Mouse (Mus musculus): ENCODE data around the gene Arsb. TPM values are rescaled to one million over a fixed set of nuclear protein-coding genes. Genes with fewer than 3 reads are reported as not detected.

Gene Arsb
- total and polyA plus RNA-seq, 2 experiments: 7.3 to 19.1 TPM

DNA sequence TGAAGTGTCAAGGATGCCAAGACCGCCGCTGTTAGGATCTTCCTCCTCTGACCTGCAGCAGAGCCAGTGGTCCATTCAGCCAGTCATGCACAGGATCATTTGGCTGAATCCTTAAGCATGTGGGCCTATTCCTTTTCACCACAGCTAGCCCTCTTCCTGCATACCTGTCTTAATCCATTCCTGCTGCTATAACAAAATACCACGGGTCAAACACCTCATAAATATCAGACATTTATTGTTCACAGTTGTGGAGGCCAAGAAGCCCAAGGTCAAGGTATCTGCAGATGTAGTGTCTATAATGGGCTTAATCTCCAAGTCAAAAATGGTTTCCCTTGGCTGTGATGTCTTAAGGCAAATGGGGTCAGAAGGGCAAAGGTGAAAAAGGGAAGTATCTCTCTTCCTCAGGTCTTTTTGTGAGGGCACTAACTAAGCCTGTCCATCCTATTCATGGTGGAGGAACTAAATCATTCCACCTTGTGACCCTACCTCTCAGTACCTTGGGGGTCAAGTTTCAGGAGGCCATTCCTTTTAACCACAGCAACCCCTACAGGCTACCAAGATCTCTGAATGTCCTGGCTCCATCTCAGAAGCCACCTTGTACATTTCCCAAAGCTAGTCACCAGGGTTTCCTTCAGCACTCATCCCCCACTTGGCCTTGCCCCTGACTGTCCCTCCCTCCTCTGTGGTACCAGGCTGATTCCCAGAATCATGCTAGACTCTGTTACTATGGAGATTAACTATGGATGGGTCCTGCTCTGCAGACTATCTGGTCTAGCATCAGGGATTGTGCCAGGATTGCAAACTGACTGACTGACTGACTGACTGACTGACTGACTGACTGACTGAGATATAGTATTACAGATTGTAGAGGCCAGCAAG, 128.2 kb downstream of the Arsb start:
- H3K4me3 ChIP-seq (ENCODE audit: insufficient read depth, low read depth, low read length): no peak overlapping the region
- no peak overlapping the region for H3K9ac ChIP-seq (ENCODE audit: low read depth, low read length)
- TF ChIP-seq CTCF (IDR thresholded peaks at IDR 0.05; ENCODE audit: low read depth, low read length): no peak
- no peak for TF ChIP-seq POLR2A (IDR thresholded peaks at IDR 0.05; ENCODE audit: extremely low read depth, insufficient read depth, low read length)
- H3K79me2 ChIP-seq (ENCODE audit: control insufficient read depth, insufficient read depth, low read length): no peaks in the 10 kb centered on the region
- H3K27ac ChIP-seq (replicated peaks; ENCODE audit: insufficient read depth, low read depth, low read length): no peak overlapping the region
- no peaks in the 10 kb centered on the region for H3K27me3 ChIP-seq (ENCODE audit: control insufficient read depth, insufficient read depth, low read length)
- WGBS: 94% methylated on average over 3 of the region's 3 CpGs
- DNase-seq (ENCODE audit: extremely low read depth, low read depth, low spot score): no peak
- H3K36me3 ChIP-seq (ENCODE audit: control insufficient read depth, insufficient read depth, low read length): no peaks in the 10 kb centered on the region
- no peaks in the 10 kb centered on the region for H3K4me1 ChIP-seq (ENCODE audit: control insufficient read depth, insufficient read depth, low read length)

DNA sequence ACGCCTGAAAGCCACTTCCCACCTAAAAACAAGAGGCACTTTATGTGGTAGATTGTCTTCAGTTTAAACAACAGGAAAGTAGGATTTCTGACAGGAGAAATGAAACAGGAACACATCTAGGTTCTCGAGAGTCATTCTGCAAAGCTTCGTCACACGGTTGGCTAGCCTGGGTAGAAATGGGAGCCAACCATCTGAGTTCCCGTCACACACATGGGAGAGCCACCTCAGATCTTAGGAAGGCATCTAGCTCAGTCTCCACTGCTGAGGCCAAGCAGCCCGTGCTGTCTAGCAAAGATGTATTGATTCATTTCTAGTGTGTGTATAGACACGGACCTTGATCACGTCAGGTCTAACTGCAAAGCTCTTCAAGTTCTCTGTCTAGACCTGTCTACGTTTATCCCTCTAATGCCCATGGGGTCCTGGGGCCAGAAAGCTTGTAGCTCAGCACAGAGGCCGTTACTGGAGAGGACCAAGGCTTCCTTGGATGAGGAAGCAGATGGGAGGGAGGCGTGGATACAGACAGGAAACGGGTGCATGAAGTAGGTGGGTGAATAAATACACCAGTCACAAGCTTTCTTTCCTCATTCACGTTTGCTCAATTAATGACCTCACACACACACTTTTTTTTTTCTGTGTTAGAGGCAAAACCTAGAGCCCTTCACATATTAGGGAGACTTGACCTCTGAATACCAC, 129.7 kb downstream of the Arsb start:
- no peak overlapping the region for H3K27ac ChIP-seq (replicated peaks; ENCODE audit: insufficient read depth, low read depth, low read length)
- no peaks in the 10 kb centered on the region for H3K27me3 ChIP-seq (ENCODE audit: control insufficient read depth, insufficient read depth, low read length)
- no peak for TF ChIP-seq CTCF (IDR thresholded peaks at IDR 0.05; ENCODE audit: low read depth, low read length)
- no peak for TF ChIP-seq POLR2A (IDR thresholded peaks at IDR 0.05; ENCODE audit: extremely low read depth, insufficient read depth, low read length)
- DNase-seq (ENCODE audit: extremely low read depth, low read depth, low spot score): no peak
- no peaks in the 10 kb centered on the region for H3K36me3 ChIP-seq (ENCODE audit: control insufficient read depth, insufficient read depth, low read length)
- WGBS: 86% methylated on average over 13 of the region's 13 CpGs
- H3K4me3 ChIP-seq (ENCODE audit: insufficient read depth, low read depth, low read length): no peak overlapping the region
- no peak overlapping the region for H3K9ac ChIP-seq (ENCODE audit: low read depth, low read length)
- no peaks in the 10 kb centered on the region for H3K4me1 ChIP-seq (ENCODE audit: control insufficient read depth, insufficient read depth, low read length)
- no peaks in the 10 kb centered on the region for H3K79me2 ChIP-seq (ENCODE audit: control insufficient read depth, insufficient read depth, low read length)

DNA sequence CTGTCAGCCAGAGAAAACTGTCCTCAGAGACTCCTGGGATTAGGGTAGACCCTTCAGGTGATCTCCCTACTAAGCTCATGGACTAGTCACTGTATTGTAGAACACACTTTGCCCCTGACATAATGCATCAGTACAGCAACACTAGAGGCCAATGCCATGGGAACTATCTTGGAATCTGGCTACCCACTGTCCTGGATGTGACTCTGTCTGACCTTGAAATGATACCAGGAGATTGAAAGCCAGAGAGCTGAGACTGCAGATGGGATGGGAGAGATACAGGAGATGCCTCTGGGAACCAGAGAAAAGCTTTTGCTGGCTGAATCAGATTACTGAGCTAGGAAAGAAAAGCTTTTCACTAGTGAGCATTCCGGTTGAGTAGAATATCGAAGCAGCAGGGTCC, 130.7 kb downstream of the Arsb start:
- Histone ChIP-seq H3K4me1 (ENCODE audit: control insufficient read depth, insufficient read depth, low read length) (no peaks in the 10 kb centered on the region), H3K4me3 (ENCODE audit: insufficient read depth, low read depth, low read length) (no peak overlapping the region), H3K9ac (ENCODE audit: low read depth, low read length) (no peak overlapping the region), H3K27me3 (ENCODE audit: control insufficient read depth, insufficient read depth, low read length) (no peaks in the 10 kb centered on the region), H3K79me2 (ENCODE audit: control insufficient read depth, insufficient read depth, low read length) (no peaks in the 10 kb centered on the region), H3K36me3 (ENCODE audit: control insufficient read depth, insufficient read depth, low read length) (no peaks in the 10 kb centered on the region), H3K27ac (replicated peaks; ENCODE audit: insufficient read depth, low read depth, low read length) (no peak overlapping the region)
- TF ChIP-seq CTCF (IDR thresholded peaks at IDR 0.05; ENCODE audit: low read depth, low read length) (no peak), POLR2A (IDR thresholded peaks at IDR 0.05; ENCODE audit: extremely low read depth, insufficient read depth, low read length) (no peak)
- WGBS: 98% methylated on average over 2 of the region's 2 CpGs
- no peak for DNase-seq (ENCODE audit: extremely low read depth, low read depth, low spot score)

DNA sequence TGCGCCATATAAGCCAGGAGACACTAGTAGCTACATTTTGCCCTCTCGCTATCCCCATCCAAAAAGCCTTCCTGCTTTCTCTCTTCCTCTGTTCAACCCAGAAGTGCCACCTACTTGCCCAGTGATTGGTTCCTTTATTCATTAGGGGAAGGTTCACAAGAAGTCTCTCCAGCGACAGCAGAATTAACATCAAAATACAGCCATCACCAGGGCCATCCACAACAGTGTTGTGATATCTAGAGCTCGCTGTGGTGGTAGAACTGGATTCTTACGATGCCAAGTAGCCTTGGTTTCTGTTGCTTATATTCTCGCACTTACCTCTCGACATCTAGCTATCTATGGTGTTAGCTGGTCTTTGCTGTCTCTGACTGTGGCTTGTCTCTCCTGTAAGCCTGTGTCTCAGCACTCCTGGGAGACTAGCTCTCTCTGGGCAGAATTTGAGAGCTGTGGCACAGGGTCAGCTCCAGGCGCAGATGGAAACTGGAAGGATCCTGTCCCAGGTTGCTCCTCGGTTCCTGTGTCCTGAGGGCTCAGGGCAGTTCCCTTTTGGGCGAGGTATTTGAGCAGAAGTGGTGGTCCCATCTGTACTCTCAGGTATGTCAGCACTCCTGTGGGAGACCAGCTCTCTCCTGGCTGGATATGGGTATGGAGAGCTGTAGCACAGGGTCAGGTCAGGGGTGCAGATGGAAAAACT, 135.3 kb downstream of the Arsb start:
- no peak overlapping the region for H3K27ac ChIP-seq (replicated peaks; ENCODE audit: insufficient read depth, low read depth, low read length)
- TF ChIP-seq POLR2A (IDR thresholded peaks at IDR 0.05; ENCODE audit: extremely low read depth, insufficient read depth, low read length) (no peak), CTCF (IDR thresholded peaks at IDR 0.05; ENCODE audit: low read depth, low read length) (no peak)
- WGBS: 95% methylated on average over 10 of the region's 10 CpGs
- no peak overlapping the region for H3K4me3 ChIP-seq (ENCODE audit: insufficient read depth, low read depth, low read length)
- no peak for DNase-seq (ENCODE audit: extremely low read depth, low read depth, low spot score)
- H3K79me2 ChIP-seq (ENCODE audit: control insufficient read depth, insufficient read depth, low read length): no peaks in the 10 kb centered on the region
- no peaks in the 10 kb centered on the region for H3K36me3 ChIP-seq (ENCODE audit: control insufficient read depth, insufficient read depth, low read length)
- no peaks in the 10 kb centered on the region for H3K27me3 ChIP-seq (ENCODE audit: control insufficient read depth, insufficient read depth, low read length)
- no peak overlapping the region for H3K9ac ChIP-seq (ENCODE audit: low read depth, low read length)
- peaks cover 14% of the 10 kb centered on the region for H3K4me1 ChIP-seq (ENCODE audit: control insufficient read depth, insufficient read depth, low read length)

DNA sequence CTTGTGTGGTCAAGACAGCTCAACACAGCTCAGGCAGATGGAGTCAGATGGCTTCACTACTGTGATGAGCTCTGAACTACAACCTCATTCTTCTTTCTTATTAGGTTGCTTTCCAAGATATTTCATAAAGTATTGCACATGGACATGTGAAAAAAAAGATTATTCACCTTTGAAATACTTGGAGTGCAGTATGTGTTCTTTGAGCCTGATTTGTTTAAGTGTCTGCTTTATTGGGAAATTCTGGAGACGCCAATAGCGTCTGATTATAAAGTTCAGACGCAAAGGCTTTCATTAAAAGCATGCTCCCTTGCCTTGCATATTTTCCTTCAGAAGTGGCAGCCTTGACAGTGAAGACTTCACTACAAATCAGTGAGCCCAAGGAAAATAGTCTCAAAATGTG, 136.5 kb downstream of the Arsb start:
- no peak for TF ChIP-seq POLR2A (IDR thresholded peaks at IDR 0.05; ENCODE audit: extremely low read depth, insufficient read depth, low read length)
- TF ChIP-seq CTCF (IDR thresholded peaks at IDR 0.05; ENCODE audit: low read depth, low read length): no peak
- DNase-seq (ENCODE audit: extremely low read depth, low read depth, low spot score): peak; percentile 84
- Histone ChIP-seq H3K4me3 (ENCODE audit: insufficient read depth, low read depth, low read length) (no peak overlapping the region), H3K27ac (replicated peaks; ENCODE audit: insufficient read depth, low read depth, low read length) (0 out of 2 replicates have a peak overlapping the region, but pooled peaks have one; percentile 47), H3K79me2 (ENCODE audit: control insufficient read depth, insufficient read depth, low read length) (no peaks in the 10 kb centered on the region), H3K36me3 (ENCODE audit: control insufficient read depth, insufficient read depth, low read length) (no peaks in the 10 kb centered on the region), H3K4me1 (ENCODE audit: control insufficient read depth, insufficient read depth, low read length) (peaks cover 14% of the 10 kb centered on the region), H3K9ac (ENCODE audit: low read depth, low read length) (no peak overlapping the region), H3K27me3 (ENCODE audit: control insufficient read depth, insufficient read depth, low read length) (no peaks in the 10 kb centered on the region)
- 23% methylated on average over 3 of the region's 3 CpGs for WGBS
